Mouse (Mus musculus): ENCODE data around the gene Pkhd1.

- TF ChIP-seq CTCF (IDR thresholded peaks at IDR 0.05; ENCODE audit: borderline replicate concordance, insufficient read depth, low read length) (no peak), POLR2A (IDR thresholded peaks at IDR 0.05; ENCODE audit: low read depth, low read length) (no peak)
These were observed 437.7 kb downstream of the Pkhd1 start for GRCm38 (mm10) chr1:20180157-20180556.
